Mouse (Mus musculus): ENCODE data around the gene Bub3. TPM values are rescaled to one million over a fixed set of nuclear protein-coding genes. Genes with fewer than 3 reads are reported as not detected.

Bub3 gene
- polyA plus RNA-seq, 2 experiments from 2014 or later, result 176 to 222 TPM

GRCm38 (mm10) chr7:131556541-131557271 lies 3.3 kb upstream of the Bub3 start:
- ATAC-seq, result no peak

GRCm38 (mm10) chr7:131557751-131558150 lies 2.3 kb upstream of the Bub3 start:
- ATAC-seq, result no peak

- ATAC-seq, result no peak
These were observed 648 bp downstream of the Bub3 start for GRCm38 (mm10) chr7:131560697-131561042.

- ATAC-seq, result no peak
These were observed 15.2 kb downstream of the Bub3 start for GRCm38 (mm10) chr7:131575246-131575645.

- no peak for ATAC-seq
These were observed 22.2 kb downstream of the Bub3 start for GRCm38 (mm10) chr7:131582178-131582577.

- no peak for ATAC-seq
These were observed 25.5 kb downstream of the Bub3 start for GRCm38 (mm10) chr7:131585551-131585950.

- no peak for ATAC-seq
These were observed 37.9 kb downstream of the Bub3 start for GRCm38 (mm10) chr7:131597779-131598482.

GRCm38 (mm10) chr7:131598483-131598824 lies 38.4 kb downstream of the Bub3 start:
- no peak for ATAC-seq

- ATAC-seq, result no peak
These were observed 42.1 kb downstream of the Bub3 start for GRCm38 (mm10) chr7:131602106-131602505.

GRCm38 (mm10) chr7:131603186-131603585 lies 43.2 kb downstream of the Bub3 start:
- no peak for ATAC-seq

GRCm38 (mm10) chr7:131604946-131605345 lies 44.9 kb downstream of the Bub3 start:
- ATAC-seq, result no peak

- no peak for ATAC-seq
These were observed 45.5 kb downstream of the Bub3 start for GRCm38 (mm10) chr7:131605481-131605880.

GRCm38 (mm10) chr7:131608049-131608448 lies 48.0 kb downstream of the Bub3 start:
- ATAC-seq, result no peak

GRCm38 (mm10) chr7:131609677-131610076 lies 49.7 kb downstream of the Bub3 start:
- ATAC-seq, result no peak

Other genes with a start within 250 kb of the Bub3 start
- not detected for gene Cuzd1, start 237.9 kb upstream of the Bub3 start, polyA plus RNA-seq (2017; shearing (Covaris generic))
- gene Fam24b, start 230.7 kb upstream of the Bub3 start, polyA plus RNA-seq (2017; shearing (Covaris generic)), result not detected
- not detected for gene Fam24a, start 226.4 kb upstream of the Bub3 start, polyA plus RNA-seq (2017; shearing (Covaris generic))
- 10 to 100 TPM; 12.7 to 18.5 TPM for gene 2310057M21Rik, start 197.5 kb upstream of the Bub3 start, polyA plus RNA-seq (2017; shearing (Covaris generic))
- gene Pstk, start 189.1 kb upstream of the Bub3 start, polyA plus RNA-seq (2017; shearing (Covaris generic)), result 10 to 100 TPM; 33.6 to 39.6 TPM
- 10 to 100 TPM; 23.1 to 28.7 TPM for gene Ikzf5, start 149.7 kb upstream of the Bub3 start, polyA plus RNA-seq (2017; shearing (Covaris generic))
- gene Acadsb, start 149.6 kb upstream of the Bub3 start, polyA plus RNA-seq (2017; shearing (Covaris generic)), result 10 to 100 TPM; 33.3 to 36.3 TPM
- gene Hmx3, start 17.4 kb upstream of the Bub3 start, polyA plus RNA-seq (2017; shearing (Covaris generic)), result not detected
- gene Hmx2, start 11.4 kb upstream of the Bub3 start, polyA plus RNA-seq (2017; shearing (Covaris generic)), result under 1 TPM in 1 of 2 experiments, not detected in 1; 0.32 TPM

All from activated CD4-positive, CD25-positive, alpha-beta regulatory T cell, adult 4 months (primary cell).